Mouse (Mus musculus) right cerebral cortex, adult 2 months (tissue): ENCODE results near the gene Ncoa4.
"Not testable (repeated sequence)": the region's sequence is repeated elsewhere in the genome, so short reads cannot be mapped to it uniquely, and the experiment has no call there.

Source experiments
- DNase-seq, 2 experiments: peaks; one replicate each; pipeline ENCODE4 v3.0.0; 2021 to 2022; ENCODE audit warnings: low spot score in 2 of 2

Ncoa4 gene

GRCm38 (mm10) chr14:32160563-32160962 is 898 bp downstream of the Ncoa4 start:
- no peak for DNase-seq

DNA sequence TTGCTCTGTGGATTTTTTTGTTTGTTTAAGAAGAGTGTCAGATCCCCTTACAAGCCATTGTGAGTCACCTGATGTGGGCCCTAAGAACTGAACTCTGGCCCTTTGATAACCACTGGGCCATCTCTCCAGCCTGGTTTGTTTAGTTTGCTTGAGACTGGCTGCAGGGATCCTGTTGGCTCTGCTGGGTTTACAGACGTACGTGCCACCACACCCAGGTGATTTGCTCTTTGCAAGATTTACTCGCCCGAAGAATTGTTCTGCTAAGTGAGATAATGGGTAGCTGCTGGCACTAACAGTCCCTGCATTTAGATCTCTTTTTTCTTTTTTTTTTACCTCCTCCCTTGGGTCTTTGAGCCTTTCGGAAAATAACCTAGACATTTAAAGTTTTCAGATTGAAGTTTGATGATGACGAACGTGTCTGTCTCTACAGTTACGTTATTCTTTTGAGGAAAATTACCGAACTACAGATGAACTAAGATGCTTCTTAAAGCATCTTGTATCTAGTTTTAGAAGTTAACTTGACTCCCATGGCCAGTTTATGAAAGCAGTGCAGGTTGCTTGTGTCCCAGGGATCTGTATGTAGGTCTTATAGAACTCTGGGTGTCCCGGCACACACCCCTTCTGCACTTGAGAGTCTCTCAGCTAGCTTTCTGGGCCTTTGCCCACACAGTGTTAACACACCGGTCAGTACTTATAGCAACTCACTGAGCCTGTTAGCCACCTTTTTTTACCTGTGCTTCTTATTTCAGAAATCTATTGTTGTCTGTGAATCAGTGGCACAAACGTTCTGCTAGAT is 1.6 kb downstream of the Ncoa4 start:
- no peak for DNase-seq

- no peak for DNase-seq
These were observed 2.6 kb downstream of the Ncoa4 start for GRCm38 (mm10) chr14:32162231-32162630.

DNA sequence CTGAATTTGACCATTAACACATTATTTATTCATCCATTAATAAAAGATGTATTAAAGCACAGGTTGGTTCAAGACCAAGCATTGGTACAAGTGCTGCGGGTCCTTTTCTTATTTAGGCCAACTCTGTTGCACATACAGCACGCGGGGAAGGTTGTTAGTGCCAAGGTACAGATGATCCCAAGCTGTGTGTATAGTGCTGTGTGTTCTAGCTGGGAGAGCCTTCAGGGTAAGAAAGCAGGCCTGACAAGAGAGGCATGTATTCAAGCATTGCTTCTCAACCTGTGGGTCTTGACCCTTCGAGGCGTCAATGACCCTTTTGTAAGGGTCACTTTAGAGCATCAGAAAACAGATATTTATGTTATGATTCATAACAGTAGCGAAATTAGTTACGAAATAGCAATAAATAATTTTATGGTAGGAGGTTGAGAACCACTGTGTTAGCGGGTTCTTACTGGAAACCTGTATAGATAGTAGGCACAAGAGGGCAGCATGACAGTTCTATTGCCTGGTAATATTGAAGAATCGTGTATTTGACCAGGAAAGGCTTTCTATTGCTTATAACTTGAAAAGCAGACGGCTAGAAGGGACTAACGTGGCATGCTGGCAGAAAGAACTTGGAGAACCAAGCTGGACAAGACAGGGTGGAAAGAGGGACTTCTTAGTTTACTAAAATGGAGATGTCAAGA is 3.7 kb downstream of the Ncoa4 start:
- no peak for DNase-seq

- no peak for DNase-seq
These were observed 4.7 kb downstream of the Ncoa4 start for GRCm38 (mm10) chr14:32164173-32165051.

- peak; percentile 39 to 44 for DNase-seq
These were observed 5.8 kb downstream of the Ncoa4 start for GRCm38 (mm10) chr14:32165278-32166061.

DNA sequence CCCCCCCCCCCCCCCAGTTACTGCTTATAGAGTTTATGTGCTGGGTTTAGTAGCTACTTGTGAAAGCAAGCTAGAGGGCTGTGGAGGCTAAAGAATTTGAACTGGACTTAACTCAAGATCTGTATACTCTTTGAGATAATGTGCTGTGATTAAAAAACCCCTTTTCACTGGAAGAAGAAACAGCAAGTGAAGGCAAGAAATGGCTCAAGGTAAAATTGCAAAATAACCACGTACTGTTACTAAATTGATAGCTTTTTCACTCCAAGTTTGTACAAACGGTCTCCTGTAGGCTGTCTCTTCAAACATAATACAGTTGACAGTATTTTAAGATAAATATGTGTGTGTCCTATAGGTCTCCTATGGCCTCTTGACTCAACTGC is 6.4 kb downstream of the Ncoa4 start:
- DNase-seq, result no peak

- no peak for DNase-seq
These were observed 7.2 kb downstream of the Ncoa4 start for GRCm38 (mm10) chr14:32166840-32167239.

DNA sequence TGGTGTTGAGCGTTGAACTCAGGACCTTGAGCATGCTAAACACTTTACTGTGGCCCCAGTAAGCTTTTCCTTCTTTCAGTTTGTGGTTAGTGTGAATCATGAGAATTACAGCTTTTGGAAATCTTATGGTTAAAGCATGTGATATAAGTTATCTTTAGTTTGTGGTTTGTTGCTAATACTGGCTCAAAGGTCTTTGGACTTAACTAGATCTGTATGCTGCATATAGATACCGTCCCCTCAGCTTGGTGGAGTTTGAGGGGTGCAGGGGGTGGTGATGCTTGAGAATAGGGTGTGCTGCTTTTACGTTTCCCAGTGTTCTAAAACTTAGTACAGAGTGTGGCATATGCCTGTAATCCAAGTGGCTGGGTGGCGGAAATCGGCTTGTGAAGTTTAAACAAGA is 7.7 kb downstream of the Ncoa4 start:
- no peak for DNase-seq

DNA sequence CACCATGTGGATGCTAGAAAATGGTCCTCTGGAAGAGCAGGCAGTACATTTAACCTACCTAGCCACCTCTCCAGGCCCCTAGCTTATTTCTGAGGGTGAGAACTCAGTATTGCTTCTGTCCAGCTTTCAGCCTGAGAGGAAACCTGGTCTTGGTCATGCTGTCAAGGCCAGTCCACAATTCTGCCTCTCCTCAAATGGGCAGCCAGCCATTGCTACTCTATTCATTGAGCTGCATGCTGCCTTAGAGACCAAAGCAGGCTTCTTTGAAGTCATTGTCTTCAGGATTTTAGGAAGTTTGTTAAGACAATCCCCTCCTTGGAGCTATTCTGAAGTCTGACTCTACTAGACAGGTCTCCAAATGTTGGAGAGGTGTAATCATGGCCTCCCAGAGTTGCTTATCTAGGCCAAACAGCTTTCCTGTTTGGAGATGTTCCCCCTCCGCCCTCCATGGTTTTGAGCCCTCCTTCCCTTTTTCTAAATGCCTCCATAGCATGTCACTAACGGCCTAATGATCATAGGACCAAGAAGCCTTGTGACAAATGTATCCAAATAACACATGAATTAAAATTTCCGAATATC is 9.1 kb downstream of the Ncoa4 start:
- DNase-seq, result no peak

DNA sequence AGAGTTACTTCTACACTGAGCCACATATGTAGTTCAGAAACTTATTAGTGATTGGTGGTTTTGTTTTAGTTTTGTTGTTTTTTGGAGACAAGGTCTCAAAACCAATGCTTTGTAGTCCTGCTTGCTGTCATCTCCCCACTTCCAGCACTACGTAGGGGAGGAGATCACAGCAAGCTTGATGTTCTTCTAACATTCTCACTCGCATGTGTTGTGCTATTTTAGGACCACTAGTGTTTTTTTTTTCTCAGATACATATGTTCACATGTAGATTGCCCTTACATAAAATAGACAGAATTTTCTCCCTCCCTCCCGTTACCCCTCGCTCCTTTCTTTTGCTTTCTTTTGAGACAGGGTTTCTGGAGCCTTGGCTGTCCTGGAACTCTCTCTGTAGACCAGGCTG is 10.5 kb downstream of the Ncoa4 start:
- DNase-seq, result no peak

DNA sequence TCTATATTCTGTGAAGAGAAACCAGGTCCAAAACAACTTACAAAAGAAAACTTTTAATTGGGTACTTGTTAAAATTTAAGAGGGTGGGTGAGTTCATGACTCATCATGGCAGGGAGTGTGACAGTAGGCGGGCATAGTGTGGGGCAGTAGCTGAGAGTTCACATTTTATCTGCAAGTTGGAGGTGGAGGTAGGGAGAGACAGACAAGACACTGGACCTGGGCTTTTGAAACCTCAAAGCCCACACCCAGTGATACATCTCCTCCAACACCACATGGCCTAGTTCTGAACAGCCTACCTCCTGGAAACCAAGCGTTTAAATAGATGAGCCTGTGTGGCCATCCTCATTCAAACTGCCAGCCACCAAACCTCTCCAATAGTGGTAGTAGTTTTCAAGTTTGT is 15.6 kb downstream of the Ncoa4 start:
- DNase-seq, result no peak

DNA sequence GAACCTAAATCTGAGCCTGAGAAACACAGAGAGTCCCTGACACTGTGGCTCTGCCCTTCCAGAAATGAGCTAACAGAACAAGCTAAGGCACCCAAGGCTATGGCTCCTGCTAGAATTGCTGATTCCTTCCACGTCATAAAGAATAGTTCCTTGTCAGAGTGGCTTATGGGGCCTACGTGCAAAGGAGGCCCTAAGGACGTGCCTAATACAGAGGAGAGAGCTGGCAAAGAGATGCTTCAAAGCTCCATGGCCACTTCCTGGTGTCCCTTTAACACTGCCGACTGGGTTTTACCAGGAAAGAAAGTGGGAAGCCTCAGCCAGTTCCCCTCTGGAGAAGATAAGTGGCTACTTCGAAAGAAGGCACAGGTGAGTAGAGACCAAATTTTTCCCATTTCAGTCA is 16.9 kb downstream of the Ncoa4 start:
- DNase-seq, result not testable (repeated sequence)

DNA sequence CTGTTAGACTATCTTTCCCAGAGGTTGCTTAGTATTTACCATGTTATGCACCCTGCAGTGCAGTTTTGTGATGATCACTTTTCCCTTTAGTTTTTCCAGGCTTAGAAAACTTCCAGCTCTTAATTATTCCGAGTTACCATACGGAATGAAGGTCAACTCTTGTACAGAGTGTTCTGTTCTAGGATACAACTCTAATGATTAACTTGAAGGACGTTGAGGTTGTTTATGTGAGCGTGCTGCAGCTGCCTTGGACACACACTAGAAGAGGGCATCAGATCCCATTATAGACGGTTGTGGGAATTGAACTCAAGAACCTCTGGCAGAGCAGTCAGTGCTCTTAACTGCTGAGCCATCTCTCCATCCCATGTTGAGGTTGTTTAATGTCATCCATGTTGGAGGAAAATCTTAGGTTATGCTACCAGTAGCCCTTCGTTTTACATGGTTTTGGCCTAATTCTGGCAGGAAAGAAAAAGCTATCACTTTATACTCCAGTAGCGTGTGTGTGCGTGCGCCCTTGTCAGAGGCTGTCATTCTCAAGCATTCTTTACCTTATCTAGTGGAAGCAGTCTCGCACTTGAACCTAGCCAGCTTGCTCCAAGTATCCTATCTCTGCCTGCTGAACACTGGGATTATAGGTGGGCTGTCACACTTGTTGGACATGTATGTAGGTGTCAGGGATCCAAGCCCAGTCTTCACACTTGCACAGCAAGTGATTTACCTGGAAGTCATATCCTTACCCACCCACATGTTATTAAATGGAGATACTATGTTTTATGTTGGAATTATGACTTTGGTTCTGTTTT is 19.9 kb downstream of the Ncoa4 start:
- DNase-seq, result no peak

GRCm38 (mm10) chr14:32180861-32181260 is 21.2 kb downstream of the Ncoa4 start:
- no peak for DNase-seq

- no peak for DNase-seq
These were observed 24.2 kb downstream of the Ncoa4 start for GRCm38 (mm10) chr14:32183846-32184245.

DNA sequence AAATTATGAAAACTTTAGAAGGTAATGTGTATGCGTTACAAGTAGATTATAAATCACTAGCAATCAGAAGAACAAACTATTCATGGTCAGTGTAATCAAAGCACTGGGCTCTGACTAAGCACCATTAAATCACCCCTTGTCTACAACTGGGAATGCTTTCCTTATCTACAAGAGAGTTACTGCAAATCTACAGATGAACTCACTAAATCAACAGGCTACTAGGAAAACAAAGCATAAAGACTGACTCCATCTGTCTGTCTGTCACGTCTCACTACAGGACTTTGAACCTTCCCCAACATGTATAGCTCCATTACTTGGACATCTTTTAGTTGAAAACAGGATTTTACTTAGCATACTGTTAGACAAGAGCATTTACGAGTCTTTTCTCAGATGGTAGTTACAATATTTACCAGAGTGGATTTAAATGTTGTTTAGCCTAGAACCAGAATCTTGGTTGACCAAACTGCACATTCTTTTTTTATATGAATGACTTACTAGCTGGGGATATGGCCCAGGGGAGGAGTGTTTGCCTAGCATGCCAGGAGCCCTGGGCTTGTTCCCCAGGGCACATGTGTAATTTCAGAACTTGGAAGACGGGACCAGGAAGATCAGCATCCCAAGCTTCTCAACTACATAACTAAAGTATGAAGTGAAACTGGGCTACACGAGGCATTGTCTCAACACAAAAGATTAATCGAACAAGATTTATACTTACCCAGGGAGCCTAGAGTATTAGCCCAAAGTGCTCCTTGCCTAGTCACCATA is 31.1 kb downstream of the Ncoa4 start:
- DNase-seq, result no peak

- DNase-seq, result no peak
These were observed 32.3 kb downstream of the Ncoa4 start for GRCm38 (mm10) chr14:32191926-32192325.

- peak; percentile 21 to 57 for DNase-seq
These were observed 32.8 kb downstream of the Ncoa4 start for GRCm38 (mm10) chr14:32192437-32192836.

- not testable (repeated sequence) for DNase-seq
These were observed 33.9 kb downstream of the Ncoa4 start for GRCm38 (mm10) chr14:32193557-32193956.
